Mouse (Mus musculus) effector memory CD4-positive, alpha-beta T cell, adult 5 months (primary cell): ENCODE results near the gene Svopl. TPM values are rescaled to one million over a fixed set of nuclear protein-coding genes. Genes with fewer than 3 reads are reported as not detected.

ENCODE experiments used
- polyA plus RNA-seq: library from polyadenylated mRNA; unstranded; fragments of 100-300 nt; shearing (Covaris generic); gene quantifications from one replicate; pipeline ENCODE4 v1.2.1, GENCODE M21; 2017

The Svopl gene
- 0.17 TPM for polyA plus RNA-seq

GRCm38 (mm10) chr6:38046838-38047237 is at the start of gene Svopl:
Gene Svopl (minus strand): TSS chr6:38046996.

Other genes with a start within 250 kb of the Svopl start
- 21.2 TPM for gene Trim24, start 176.2 kb downstream of the Svopl start, polyA plus RNA-seq
- not detected for gene Tmem213, start 62.3 kb upstream of the Svopl start, polyA plus RNA-seq
- gene Atp6v0a4, start 77.6 kb upstream of the Svopl start, polyA plus RNA-seq: not detected
- 0.37 TPM for gene D630045J12Rik, start 207.0 kb upstream of the Svopl start, polyA plus RNA-seq